Mouse (Mus musculus) intestine, embryonic 16.5 days (tissue): ENCODE results near the gene Smad1. TPM values are rescaled to one million over a fixed set of nuclear protein-coding genes. Genes with fewer than 3 reads are reported as not detected.

Experiments used
- ATAC-seq: fragments of 200-750 bp; cut with Nextera tagmentation; 2 replicates; pipeline ENCODE4 v1.8.0; 2017; ENCODE audit warnings: moderate TSS enrichment, moderate library complexity
- H3K27ac ChIP-seq: fragments of 300-500 bp; sonication (generic); 2 replicates; pipeline ENCODE4 v1.5.1; 2014; ENCODE audit warnings: mild to moderate bottlenecking, low read length
- H3K27me3 ChIP-seq: fragments of 300-500 bp; sonication (generic); replicated peaks from 2 replicates; pipeline ENCODE4 v1.6.1; 2014; ENCODE audit warnings: low read length, control low read depth, mixed read lengths; ENCODE audit not compliant: control insufficient read depth, insufficient read depth
- H3K36me3 ChIP-seq: fragments of 300-500 bp; sonication (generic); 2 replicates; pipeline ENCODE4 v1.6.1; 2014; ENCODE audit warnings: low read length, control low read depth; ENCODE audit not compliant: control insufficient read depth, insufficient read depth
- H3K4me1 ChIP-seq: fragments of 300-500 bp; sonication (generic); 2 replicates; pipeline ENCODE4 v1.6.1; 2014; ENCODE audit warnings: low read length, control low read depth, mixed read lengths; ENCODE audit not compliant: control insufficient read depth, insufficient read depth
- H3K4me2 ChIP-seq: fragments of 300-500 bp; sonication (generic); 2 replicates; pipeline ENCODE4 v1.6.1; 2014; ENCODE audit warnings: low read depth, low read length, control low read depth
- H3K4me3 ChIP-seq: fragments of 300-500 bp; sonication (generic); 2 replicates; pipeline ENCODE4 v1.5.1; 2014; ENCODE audit warnings: mild to moderate bottlenecking, low read length
- H3K9ac ChIP-seq: fragments of 300-500 bp; sonication (generic); 2 replicates; pipeline ENCODE4 v1.6.1; 2014; ENCODE audit warnings: low read depth, low read length
- H3K9me3 ChIP-seq: fragments of 300-500 bp; sonication (generic); 2 replicates; pipeline ENCODE4 v1.6.1; 2016; ENCODE audit warnings: low read length, control low read depth; ENCODE audit not compliant: control insufficient read depth
- WGBS: fragments of 180-500 bp; shearing (Covaris S2); extraction: QIAGEN DNeasy Blood & Tissue Kit; methylation state at CpG from one replicate; pipeline ENCODE4 v1.1.7; 2014; 5-methylcytosine and 5-hydroxymethylcytosine counted together
- polyA plus RNA-seq: library from polyadenylated mRNA; unstranded; fragments of >200 nt; fragmentation: Nextera tagmentation; extraction: Ambion mirVana; gene quantifications from 2 replicates; pipeline ENCODE4 v1.2.1, GENCODE M21; 2015

The Smad1 gene
- polyA plus RNA-seq, 1 experiment from 2014 or later, result 33.6 TPM

DNA sequence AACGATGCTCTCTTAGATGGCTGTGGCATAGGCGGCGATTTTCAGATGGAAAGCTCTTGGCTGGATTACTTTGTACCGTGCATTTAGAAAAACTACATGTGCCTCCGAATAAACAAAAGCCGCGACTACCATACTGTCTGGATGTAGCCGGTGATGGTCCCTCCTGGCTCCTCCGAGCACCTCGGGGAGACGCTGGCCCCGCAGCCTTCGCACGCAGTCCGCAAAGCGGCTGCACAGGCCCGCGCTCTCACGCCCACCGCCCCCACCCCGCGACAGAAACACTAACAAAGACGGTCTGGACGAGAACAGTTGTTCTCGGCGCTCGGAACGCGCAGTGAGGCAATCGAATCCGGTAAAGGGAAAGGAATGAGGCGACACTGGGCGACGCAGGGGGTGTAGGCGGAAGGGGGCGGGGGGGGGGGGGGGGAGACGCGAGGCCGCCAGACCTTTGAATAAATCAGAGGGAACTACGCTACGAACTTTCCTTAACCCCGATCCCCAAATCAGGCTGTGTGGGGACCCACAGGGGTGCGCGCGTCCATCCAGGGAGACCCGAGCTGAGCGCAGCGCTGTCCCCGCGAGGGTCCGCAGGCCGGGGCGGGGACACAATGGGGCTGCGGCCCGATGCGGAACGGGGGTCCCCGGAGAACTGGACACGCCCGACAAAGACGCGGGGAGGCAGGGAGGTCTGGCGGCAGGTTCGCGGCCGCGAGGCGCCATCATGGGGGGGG lies 902 bp downstream of the Smad1 start:
- ATAC-seq, result peak; percentile 40
- Histone ChIP-seq H3K9ac (peak overlapping the region; percentile 98), H3K9me3 (no peaks in the 10 kb centered on the region), H3K4me2 (peak overlapping the region; percentile 74), H3K4me1 (peaks cover 22% of the 10 kb centered on the region), H3K36me3 (no peaks in the 10 kb centered on the region), H3K4me3 (peak overlapping the region; percentile 89), H3K27me3 (no peaks in the 10 kb centered on the region), H3K27ac (peak overlapping the region; percentile 97)
- under 1% methylated on average over 53 of the region's 68 CpGs for WGBS

GRCm38 (mm10) chr8:79397705-79398250 lies 1.5 kb downstream of the Smad1 start:
- peak; percentile 1; the same call in 1 of the 2 replicates for ATAC-seq
- Histone ChIP-seq H3K9ac (peak overlapping the region; percentile 98), H3K27me3 (no peaks in the 10 kb centered on the region), H3K9me3 (no peaks in the 10 kb centered on the region), H3K4me1 (peaks cover 22% of the 10 kb centered on the region), H3K27ac (peak overlapping the region; percentile 97), H3K4me3 (peak overlapping the region; percentile 89), H3K36me3 (no peaks in the 10 kb centered on the region), H3K4me2 (peak overlapping the region; percentile 74)
- 21% methylated on average over 7 of the region's 7 CpGs for WGBS

DNA sequence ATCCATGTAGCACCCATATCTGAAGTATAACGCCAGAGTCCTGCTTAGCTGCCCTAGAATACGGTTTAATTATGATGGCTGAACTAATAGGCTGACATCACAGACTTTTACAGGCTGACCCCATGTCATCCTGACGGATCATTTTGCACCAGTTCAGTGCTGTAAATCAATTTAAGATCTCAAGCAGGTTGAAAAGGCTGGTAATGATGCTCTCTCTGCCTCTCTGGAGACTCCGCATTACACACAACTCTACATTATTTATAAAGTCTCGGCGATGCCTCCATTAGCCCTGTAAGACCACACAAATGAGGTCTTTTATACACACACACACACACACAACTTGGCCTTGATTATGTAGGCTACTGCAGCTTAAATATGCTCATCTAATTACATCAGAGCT lies 2.4 kb downstream of the Smad1 start:
- WGBS, result 62% methylated on average over 6 of the region's 6 CpGs
- H3K4me1 ChIP-seq, result peaks cover 28% of the 10 kb centered on the region
- H3K9me3 ChIP-seq, result no peaks in the 10 kb centered on the region
- H3K27me3 ChIP-seq, result no peaks in the 10 kb centered on the region
- no peak overlapping the region for H3K4me2 ChIP-seq
- no peak overlapping the region for H3K4me3 ChIP-seq
- ATAC-seq, result no peak
- H3K27ac ChIP-seq, result no peak overlapping the region
- H3K9ac ChIP-seq, result no peak overlapping the region
- H3K36me3 ChIP-seq, result no peaks in the 10 kb centered on the region

- WGBS, result 55% methylated on average over 9 of the region's 9 CpGs
- Histone ChIP-seq H3K27me3 (no peaks in the 10 kb centered on the region), H3K9me3 (no peaks in the 10 kb centered on the region), H3K36me3 (no peaks in the 10 kb centered on the region), H3K4me3 (no peak overlapping the region), H3K9ac (no peak overlapping the region; the same call in 1 of the 2 replicates), H3K27ac (no peak overlapping the region), H3K4me1 (peaks cover 31% of the 10 kb centered on the region), H3K4me2 (no peak overlapping the region)
- no peak for ATAC-seq
These were observed 5.3 kb downstream of the Smad1 start for GRCm38 (mm10) chr8:79394009-79394408.

- no peaks in the 10 kb centered on the region for H3K36me3 ChIP-seq
- H3K4me3 ChIP-seq, result no peak overlapping the region
- no peak overlapping the region for H3K27ac ChIP-seq
- no peaks in the 10 kb centered on the region for H3K9me3 ChIP-seq
- ATAC-seq, result no peak
- WGBS, result 82% methylated on average over 5 of the region's 5 CpGs
- H3K4me1 ChIP-seq, result peaks cover 31% of the 10 kb centered on the region
- no peak overlapping the region for H3K9ac ChIP-seq
- H3K4me2 ChIP-seq, result no peak overlapping the region
- H3K27me3 ChIP-seq, result no peaks in the 10 kb centered on the region
These were observed 6.1 kb downstream of the Smad1 start for GRCm38 (mm10) chr8:79393215-79393614.

GRCm38 (mm10) chr8:79392649-79393048 lies 6.7 kb downstream of the Smad1 start:
- H3K27me3 ChIP-seq, result no peaks in the 10 kb centered on the region
- WGBS, result 45% methylated on average over 6 of the region's 6 CpGs
- no peak overlapping the region for H3K4me2 ChIP-seq
- no peak overlapping the region for H3K4me3 ChIP-seq
- no peaks in the 10 kb centered on the region for H3K9me3 ChIP-seq
- peaks cover 28% of the 10 kb centered on the region for H3K4me1 ChIP-seq
- ATAC-seq, result no peak
- H3K9ac ChIP-seq, result no peak overlapping the region
- no peaks in the 10 kb centered on the region for H3K36me3 ChIP-seq
- no peak overlapping the region for H3K27ac ChIP-seq

GRCm38 (mm10) chr8:79391454-79391853 lies 7.9 kb downstream of the Smad1 start:
- H3K27me3 ChIP-seq, result no peaks in the 10 kb centered on the region
- no peaks in the 10 kb centered on the region for H3K9me3 ChIP-seq
- peaks cover 25% of the 10 kb centered on the region for H3K4me1 ChIP-seq
- no peak overlapping the region for H3K9ac ChIP-seq
- no peak overlapping the region for H3K27ac ChIP-seq
- H3K4me2 ChIP-seq, result no peak overlapping the region
- ATAC-seq, result no peak
- no peaks in the 10 kb centered on the region for H3K36me3 ChIP-seq
- WGBS, result 87% methylated on average over 13 of the region's 13 CpGs
- no peak overlapping the region for H3K4me3 ChIP-seq

DNA sequence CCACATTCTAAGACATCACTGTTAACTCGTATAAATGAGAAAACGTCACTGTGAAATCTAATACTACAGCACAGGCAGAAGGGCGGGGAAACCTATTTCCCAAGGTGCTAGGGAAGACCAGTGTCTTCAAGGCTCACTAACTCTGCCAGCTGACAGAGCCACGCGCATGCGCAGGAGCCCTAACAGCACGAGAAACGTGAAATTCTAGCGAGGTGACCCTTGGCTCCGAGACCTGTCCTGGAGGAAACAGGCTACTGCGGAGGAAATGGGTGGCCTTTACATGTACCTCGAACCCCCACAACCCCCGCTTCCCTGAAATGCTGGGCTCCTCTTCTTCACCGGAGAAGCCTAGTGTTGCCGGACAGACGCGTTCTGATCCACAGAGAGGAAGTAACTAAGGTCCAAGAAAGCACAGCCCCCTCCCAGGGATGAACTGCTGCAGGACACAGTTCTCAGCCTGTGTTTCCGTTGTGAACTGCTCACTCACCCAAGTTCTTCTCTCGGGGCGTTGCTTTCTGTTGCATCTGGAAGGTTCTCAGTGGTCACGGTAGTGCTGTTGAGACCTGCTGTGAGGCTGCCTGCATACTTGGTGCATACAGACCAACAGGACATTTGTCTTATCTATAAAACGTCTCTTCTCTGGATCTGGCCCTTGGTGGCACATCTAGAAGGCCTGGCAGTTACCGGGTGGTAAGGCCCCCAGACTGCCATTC lies 10.1 kb downstream of the Smad1 start:
- H3K4me3 ChIP-seq, result no peak overlapping the region
- no peak overlapping the region for H3K4me2 ChIP-seq
- WGBS, result 87% methylated on average over 23 of the region's 23 CpGs
- H3K27me3 ChIP-seq, result no peaks in the 10 kb centered on the region
- H3K4me1 ChIP-seq, result peaks cover 26% of the 10 kb centered on the region
- no peak overlapping the region for H3K27ac ChIP-seq
- H3K36me3 ChIP-seq, result no peaks in the 10 kb centered on the region
- no peak for ATAC-seq
- no peak overlapping the region for H3K9ac ChIP-seq
- H3K9me3 ChIP-seq, result no peaks in the 10 kb centered on the region

- Histone ChIP-seq H3K4me3 (no peak overlapping the region), H3K27me3 (no peaks in the 10 kb centered on the region), H3K9ac (no peak overlapping the region), H3K4me1 (peaks cover 30% of the 10 kb centered on the region), H3K27ac (no peak overlapping the region), H3K9me3 (no peaks in the 10 kb centered on the region), H3K4me2 (no peak overlapping the region), H3K36me3 (no peaks in the 10 kb centered on the region)
- 75% methylated on average over 5 of the region's 5 CpGs for WGBS
- ATAC-seq, result peak; percentile 10; the same call in 1 of the 2 replicates
These were observed 12.5 kb downstream of the Smad1 start for GRCm38 (mm10) chr8:79386831-79387230.
